Mouse (Mus musculus) limb, embryonic 13.5 days (tissue): ENCODE measurements at regions not wholly inside any gene's neighbourhood (a gene's known extent, or its start where the extent isn't known, plus 50 kb on each side); places are given as distances from the start of the nearest gene placed in this dataset.

Experiments
- ATAC-seq: fragments of 200-750 bp; cut with Nextera tagmentation; 2 replicates; pipeline ENCODE4 v1.8.0; 2017; ENCODE audit warnings: low read depth, moderate number of reproducible peaks, moderate TSS enrichment; ENCODE audit not compliant: low FRiP score
- H3K27ac ChIP-seq: fragments of 300-500 bp; sonication (generic); 2 replicates; pipeline ENCODE4 v1.5.1; 2015; ENCODE audit warnings: inconsistent platforms, mild to moderate bottlenecking, moderate library complexity
- H3K27me3 ChIP-seq: fragments of 300-500 bp; sonication (generic); 2 replicates; pipeline ENCODE4 v1.6.1; 2015; ENCODE audit warnings: mild to moderate bottlenecking, inconsistent platforms
- H3K36me3 ChIP-seq: fragments of 300-500 bp; sonication (generic); 2 replicates; pipeline ENCODE4 v1.6.1; 2015; ENCODE audit warnings: inconsistent platforms, mild to moderate bottlenecking, moderate library complexity
- H3K4me1 ChIP-seq: fragments of 300-500 bp; sonication (generic); 2 replicates; pipeline ENCODE4 v1.6.1; 2015; ENCODE audit warnings: inconsistent platforms
- H3K4me2 ChIP-seq: fragments of 300-500 bp; sonication (generic); replicated peaks from 2 replicates; pipeline ENCODE4 v1.6.1; 2015; ENCODE audit warnings: inconsistent platforms, mild to moderate bottlenecking, moderate library complexity
- H3K4me3 ChIP-seq: fragments of 300-500 bp; sonication (generic); 2 replicates; pipeline ENCODE4 v1.5.1; 2015; ENCODE audit warnings: moderate library complexity, mild to moderate bottlenecking, inconsistent platforms
- H3K9ac ChIP-seq: fragments of 300-500 bp; sonication (generic); 2 replicates; pipeline ENCODE4 v1.6.1; 2015; ENCODE audit warnings: mild to moderate bottlenecking, inconsistent platforms
- H3K9me3 ChIP-seq: fragments of 300-500 bp; sonication (generic); 2 replicates; pipeline ENCODE4 v1.6.1; 2016; ENCODE audit warnings: inconsistent platforms
- WGBS: fragments of 180-500 bp; shearing (Covaris S2); methylation state at CpG from one replicate; pipeline ENCODE4 v1.1.7; 2015; 5-methylcytosine and 5-hydroxymethylcytosine counted together

GRCm38 (mm10) chr1:35826575-35827114, 241.6 kb upstream of the Hs6st1 start:
- no peaks in the 10 kb centered on the region for H3K27me3 ChIP-seq
- H3K36me3 ChIP-seq, result no peaks in the 10 kb centered on the region
- ATAC-seq, result no peak
- H3K9ac ChIP-seq, result no peak overlapping the region
- no peak overlapping the region for H3K4me3 ChIP-seq
- H3K9me3 ChIP-seq, result no peaks in the 10 kb centered on the region
- H3K4me2 ChIP-seq, result no peak overlapping the region
- peaks cover 31% of the 10 kb centered on the region for H3K4me1 ChIP-seq
- H3K27ac ChIP-seq, result no peak overlapping the region
- 84% methylated on average over 7 of the region's 7 CpGs for WGBS

- Histone ChIP-seq H3K27ac (no peak overlapping the region), H3K9ac (no peak overlapping the region), H3K36me3 (no peaks in the 10 kb centered on the region), H3K4me2 (no peak overlapping the region), H3K4me1 (peaks cover 30% of the 10 kb centered on the region), H3K27me3 (no peaks in the 10 kb centered on the region), H3K9me3 (no peaks in the 10 kb centered on the region), H3K4me3 (no peak overlapping the region)
- no peak for ATAC-seq
- WGBS, result 47% methylated on average over 3 of the region's 3 CpGs
Measured at GRCm38 (mm10) chr1:35827471-35827870, 240.7 kb upstream of the Hs6st1 start.

GRCm38 (mm10) chr1:35834180-35834579, 234.0 kb upstream of the Hs6st1 start:
- Histone ChIP-seq H3K4me1 (no peaks in the 10 kb centered on the region), H3K36me3 (no peaks in the 10 kb centered on the region), H3K9ac (no peak overlapping the region), H3K9me3 (no peaks in the 10 kb centered on the region; the same call in 1 of the 2 replicates), H3K4me3 (no peak overlapping the region), H3K4me2 (no peak overlapping the region), H3K27me3 (no peaks in the 10 kb centered on the region), H3K27ac (no peak overlapping the region)
- ATAC-seq, result no peak
- WGBS, result 80% methylated on average over 7 of the region's 7 CpGs

- Histone ChIP-seq H3K36me3 (no peaks in the 10 kb centered on the region), H3K4me1 (no peaks in the 10 kb centered on the region), H3K27ac (no peak overlapping the region), H3K4me2 (no peak overlapping the region), H3K27me3 (no peaks in the 10 kb centered on the region), H3K4me3 (no peak overlapping the region), H3K9ac (no peak overlapping the region), H3K9me3 (no peaks in the 10 kb centered on the region; the same call in 1 of the 2 replicates)
- no peak for ATAC-seq
- 69% methylated on average over 5 of the region's 5 CpGs for WGBS
Measured at GRCm38 (mm10) chr1:35836552-35836951, 231.6 kb upstream of the Hs6st1 start.

GRCm38 (mm10) chr1:35838625-35839024, 229.6 kb upstream of the Hs6st1 start:
- H3K4me1 ChIP-seq, result no peaks in the 10 kb centered on the region
- no peak overlapping the region for H3K27ac ChIP-seq
- H3K9ac ChIP-seq, result no peak overlapping the region
- no peak overlapping the region for H3K4me2 ChIP-seq
- H3K36me3 ChIP-seq, result no peaks in the 10 kb centered on the region
- no peak overlapping the region for H3K4me3 ChIP-seq
- H3K27me3 ChIP-seq, result no peaks in the 10 kb centered on the region
- ATAC-seq, result no peak
- no peaks in the 10 kb centered on the region; the same call in 1 of the 2 replicates for H3K9me3 ChIP-seq
- WGBS, result 80% methylated on average over 3 of the region's 3 CpGs

GRCm38 (mm10) chr1:35839446-35839845, 228.8 kb upstream of the Hs6st1 start:
- Histone ChIP-seq H3K9ac (no peak overlapping the region), H3K9me3 (no peaks in the 10 kb centered on the region; the same call in 1 of the 2 replicates), H3K4me1 (no peaks in the 10 kb centered on the region), H3K27me3 (no peaks in the 10 kb centered on the region), H3K4me2 (no peak overlapping the region), H3K27ac (no peak overlapping the region), H3K4me3 (no peak overlapping the region), H3K36me3 (no peaks in the 10 kb centered on the region)
- WGBS, result 66% methylated on average over 6 of the region's 6 CpGs
- no peak for ATAC-seq

- Histone ChIP-seq H3K9me3 (no peaks in the 10 kb centered on the region; the same call in 1 of the 2 replicates), H3K4me1 (no peaks in the 10 kb centered on the region), H3K27me3 (no peaks in the 10 kb centered on the region), H3K36me3 (no peaks in the 10 kb centered on the region), H3K27ac (no peak overlapping the region), H3K9ac (no peak overlapping the region), H3K4me2 (no peak overlapping the region), H3K4me3 (no peak overlapping the region)
- 89% methylated on average over 2 of the region's 2 CpGs for WGBS
- no peak for ATAC-seq
Measured at GRCm38 (mm10) chr1:35841626-35842025, 226.6 kb upstream of the Hs6st1 start.

- WGBS, result 92% methylated on average over 4 of the region's 4 CpGs
- H3K4me1 ChIP-seq, result no peaks in the 10 kb centered on the region
- ATAC-seq, result no peak
- no peak overlapping the region for H3K27ac ChIP-seq
- no peak overlapping the region for H3K9ac ChIP-seq
- no peak overlapping the region for H3K4me2 ChIP-seq
- no peaks in the 10 kb centered on the region for H3K36me3 ChIP-seq
- no peaks in the 10 kb centered on the region; the same call in 1 of the 2 replicates for H3K9me3 ChIP-seq
- no peak overlapping the region for H3K4me3 ChIP-seq
- no peaks in the 10 kb centered on the region for H3K27me3 ChIP-seq
Measured at GRCm38 (mm10) chr1:35842707-35843106, 225.5 kb upstream of the Hs6st1 start.

GRCm38 (mm10) chr1:35843566-35843965, 224.6 kb upstream of the Hs6st1 start:
- Histone ChIP-seq H3K4me3 (no peak overlapping the region), H3K4me2 (no peak overlapping the region), H3K4me1 (no peaks in the 10 kb centered on the region), H3K27ac (no peak overlapping the region), H3K9me3 (no peaks in the 10 kb centered on the region; the same call in 1 of the 2 replicates), H3K27me3 (no peaks in the 10 kb centered on the region), H3K9ac (no peak overlapping the region), H3K36me3 (no peaks in the 10 kb centered on the region)
- 79% methylated on average over 3 of the region's 3 CpGs for WGBS
- no peak for ATAC-seq

- no peak for ATAC-seq
- Histone ChIP-seq H3K4me1 (0 out of 2 replicates have a peak, but pooled peaks cover 3% of the 10 kb centered on the region), H3K9ac (no peak overlapping the region), H3K9me3 (no peaks in the 10 kb centered on the region; the same call in 1 of the 2 replicates), H3K4me3 (no peak overlapping the region), H3K27ac (no peak overlapping the region), H3K4me2 (no peak overlapping the region), H3K27me3 (no peaks in the 10 kb centered on the region), H3K36me3 (no peaks in the 10 kb centered on the region)
- 62% methylated on average over 11 of the region's 11 CpGs for WGBS
Measured at GRCm38 (mm10) chr1:35846224-35846936, 221.8 kb upstream of the Hs6st1 start.

- Histone ChIP-seq H3K4me2 (no peak overlapping the region), H3K4me1 (0 out of 2 replicates have a peak, but pooled peaks cover 3% of the 10 kb centered on the region), H3K4me3 (no peak overlapping the region), H3K27me3 (no peaks in the 10 kb centered on the region), H3K27ac (no peak overlapping the region), H3K9me3 (no peaks in the 10 kb centered on the region), H3K9ac (no peak overlapping the region), H3K36me3 (no peaks in the 10 kb centered on the region)
- ATAC-seq, result no peak
- WGBS, result 80% methylated on average over 12 of the region's 12 CpGs
Measured at GRCm38 (mm10) chr1:35848160-35848954, 219.8 kb upstream of the Hs6st1 start.
